Mouse (Mus musculus): Measurements from ENCODE around the gene Mrpl38.

The Mrpl38 gene

DNA sequence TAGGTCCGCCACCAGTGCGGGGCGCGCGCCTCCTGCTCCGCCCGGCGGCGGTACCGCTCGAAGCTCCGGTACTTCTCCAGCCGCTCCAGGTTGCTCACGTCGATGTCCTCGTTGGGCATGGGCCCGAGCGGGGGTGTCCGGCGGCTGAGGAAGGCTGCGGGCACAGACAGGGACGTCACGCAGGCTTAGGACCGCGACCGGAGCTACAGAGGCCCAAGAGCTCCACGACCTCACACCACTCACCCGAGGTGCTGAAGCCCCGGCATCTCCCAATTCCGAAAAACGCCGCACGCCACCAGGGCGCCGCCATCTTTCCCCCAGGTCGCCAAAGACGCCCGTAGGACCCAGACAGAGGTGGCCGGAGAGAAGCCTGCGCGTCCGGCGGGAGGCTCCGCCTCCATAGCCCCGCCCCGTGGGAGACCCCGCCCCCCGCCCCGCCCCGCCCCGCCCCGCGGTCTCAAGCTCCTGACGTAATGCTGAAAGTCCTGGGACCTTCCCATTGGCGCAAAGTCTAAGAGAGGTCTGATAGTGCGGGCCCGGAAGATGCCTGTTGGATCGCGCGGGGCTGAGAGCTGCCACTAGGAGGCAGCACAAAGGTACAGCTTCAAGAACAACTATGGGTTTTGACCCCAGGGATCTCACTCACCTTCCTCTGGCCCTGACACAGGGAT lies at the start of gene Mrpl38:
TSS of gene Mrpl38 (minus strand) at position 401 of the 671 bp plus-strand sequence.
- peak; percentile 81 to 83 for DNase-seq (ENCODE audit: low read depth in 2 of 2, low spot score in 2 of 2)

DNA sequence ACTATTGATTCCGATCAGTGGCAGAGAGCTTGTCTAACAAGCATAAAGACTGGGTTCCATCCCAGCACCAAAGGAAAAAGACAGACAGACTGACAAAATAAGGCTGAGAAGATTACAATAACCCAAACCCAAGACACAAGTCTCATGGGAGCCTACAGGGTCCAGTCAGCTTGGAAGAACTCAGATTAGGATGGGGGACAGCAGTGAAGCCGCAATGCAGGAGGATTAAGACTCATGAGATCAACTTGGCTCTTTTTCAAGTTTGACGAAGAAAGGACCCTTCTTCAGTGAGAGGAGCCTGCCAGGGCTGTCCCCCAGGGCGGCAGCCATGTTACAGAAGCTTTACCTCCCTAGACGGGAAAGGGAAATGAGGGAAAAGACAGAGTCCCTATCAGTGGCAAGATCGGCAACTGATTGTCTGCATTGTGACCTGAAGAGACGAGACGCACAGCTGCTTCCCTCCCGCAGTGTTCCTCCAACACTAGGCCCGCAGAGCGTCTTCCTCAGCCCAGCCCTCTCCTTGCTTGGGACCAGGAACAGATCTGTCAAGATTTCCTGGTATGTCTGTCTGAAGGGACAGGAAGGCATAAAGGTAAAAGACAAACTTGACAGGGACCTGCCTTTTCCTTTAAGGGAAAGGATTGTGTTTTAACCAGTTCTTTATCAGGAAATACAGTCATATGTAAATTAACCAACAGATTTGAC lies 48.7 kb upstream of the Mrpl38 start:
- DNase-seq (ENCODE audit: low read depth in 2 of 2, low spot score in 2 of 2) = no peak

DNA sequence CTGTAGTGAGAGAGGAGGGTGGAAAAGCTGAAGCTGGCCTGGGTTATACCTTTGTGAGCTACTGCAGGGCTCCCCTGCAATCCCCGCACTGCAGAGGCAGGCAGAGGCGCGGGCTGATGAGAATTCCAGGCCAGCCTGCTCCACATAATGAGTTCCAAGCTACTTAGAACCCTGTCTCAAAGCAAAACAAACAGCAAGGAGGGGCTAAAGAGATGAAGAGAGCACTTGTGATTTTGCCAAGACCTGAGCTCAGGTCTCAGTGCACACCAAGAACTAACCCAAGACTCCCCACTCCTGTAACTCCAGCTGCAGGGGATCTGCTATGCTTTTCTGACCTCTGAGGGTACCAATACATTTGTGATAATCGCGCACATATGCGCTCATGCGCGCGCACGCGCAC lies 47.7 kb upstream of the Mrpl38 start:
- no peak for DNase-seq (ENCODE audit: low read depth in 2 of 2, low spot score in 2 of 2)

DNA sequence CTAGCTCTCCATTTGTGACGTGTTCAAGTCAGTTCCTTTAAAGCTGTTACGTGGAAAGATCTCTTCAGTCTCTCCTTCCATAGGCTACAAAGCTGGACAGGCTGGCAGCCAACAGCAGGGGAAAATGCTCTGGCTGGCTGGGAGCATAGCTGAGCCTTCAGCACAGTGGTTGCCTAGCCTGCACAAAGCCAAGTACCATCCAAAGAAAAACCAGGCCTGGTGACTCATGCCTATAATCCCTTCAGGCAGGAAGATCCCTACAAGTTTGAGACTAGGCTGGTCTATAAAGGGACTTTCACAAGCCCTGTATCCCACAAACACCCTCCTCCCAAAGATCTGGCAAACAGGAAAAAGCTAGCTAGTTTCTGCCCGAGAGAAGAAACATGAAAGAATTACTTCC lies 47.2 kb upstream of the Mrpl38 start:
- DNase-seq (ENCODE audit: low read depth in 2 of 2, low spot score in 2 of 2) = no peak

DNA sequence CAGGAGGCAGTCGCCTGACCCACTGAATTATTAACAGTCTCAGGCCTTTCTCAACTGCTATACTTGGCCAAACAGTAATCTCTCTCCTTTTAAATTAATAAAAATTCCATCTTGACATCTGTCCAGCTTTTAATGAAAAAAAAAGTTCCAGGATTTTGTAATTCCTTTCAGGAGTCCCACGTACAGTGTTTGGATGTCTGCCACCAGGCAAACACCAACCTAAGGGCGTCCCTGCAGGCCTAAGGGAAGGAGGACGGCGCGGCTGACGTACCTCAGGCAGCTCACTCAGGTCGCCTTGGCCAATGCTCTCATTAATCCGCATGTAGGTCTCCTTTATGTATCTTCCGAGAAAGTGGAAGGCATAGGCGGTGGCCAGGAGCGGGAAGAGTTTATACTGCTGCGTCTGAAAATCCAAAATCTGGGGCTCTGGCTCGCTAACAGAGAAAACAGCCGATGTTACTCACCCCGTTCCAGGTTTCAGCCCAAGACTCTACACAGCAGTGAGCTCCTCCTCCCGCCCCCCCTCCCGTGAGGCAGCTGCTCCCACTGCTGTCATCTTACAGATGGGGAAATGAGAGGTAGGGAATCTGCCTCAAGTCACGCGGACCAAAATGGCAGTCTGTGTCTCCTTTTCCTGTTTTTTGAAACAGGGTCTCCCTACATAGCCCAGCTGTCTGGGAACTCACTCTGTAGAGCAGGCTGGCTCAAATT lies 39.9 kb upstream of the Mrpl38 start:
- no peak for DNase-seq (ENCODE audit: low read depth in 2 of 2, low spot score in 2 of 2)

DNA sequence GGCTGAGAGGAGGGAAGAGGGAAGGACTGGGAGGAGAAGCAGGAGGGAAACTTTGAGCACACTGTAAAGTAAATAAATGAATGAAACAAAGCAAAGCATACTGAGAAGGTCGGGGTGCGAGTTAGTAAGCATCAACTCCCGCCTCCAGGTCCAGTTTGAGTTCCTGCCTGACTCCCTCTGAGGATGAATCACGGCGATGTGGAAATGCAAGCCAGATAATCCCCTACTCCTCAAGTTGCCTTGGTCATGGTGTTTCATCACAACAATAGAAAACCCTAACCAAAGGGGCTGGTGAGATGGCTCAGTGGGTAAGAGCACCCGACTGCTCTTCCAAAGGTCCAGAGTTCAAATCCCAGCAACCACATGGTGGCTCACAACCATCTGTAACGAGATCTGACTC lies 37.3 kb upstream of the Mrpl38 start:
- no peak for DNase-seq (ENCODE audit: low read depth in 2 of 2, low spot score in 2 of 2)

DNA sequence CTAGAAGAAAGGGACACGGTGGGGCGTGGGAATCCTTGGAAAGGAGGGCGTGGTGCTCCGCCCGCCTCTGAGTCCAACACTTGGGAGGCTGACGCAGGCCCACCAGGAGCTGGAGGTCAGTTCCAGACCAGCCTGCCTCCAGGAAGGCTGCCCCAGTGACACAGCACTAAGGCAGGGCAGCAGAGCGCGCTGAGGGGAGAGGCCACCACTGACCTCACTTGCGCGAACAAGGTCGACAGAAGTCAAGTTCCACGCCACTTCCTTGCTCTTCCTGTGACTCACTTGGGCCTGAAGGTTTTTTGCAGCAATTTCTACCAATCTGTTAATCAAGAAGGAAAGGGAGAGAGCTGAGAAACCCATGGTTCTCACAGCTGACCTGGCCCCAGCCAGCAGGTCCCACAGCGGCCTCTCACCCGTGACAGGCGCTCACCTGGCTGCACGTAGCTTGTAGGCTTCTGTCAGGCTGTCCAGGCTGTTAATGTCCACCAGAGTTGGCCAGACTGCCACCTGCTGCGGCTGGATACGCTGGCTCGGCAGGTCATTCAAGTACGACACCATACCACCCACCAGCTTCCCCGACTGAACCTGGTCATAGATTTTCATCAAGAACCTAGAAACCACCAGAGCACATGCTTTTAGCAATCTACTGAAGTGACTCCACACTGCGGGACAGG lies 36.2 kb upstream of the Mrpl38 start:
- DNase-seq (ENCODE audit: low read depth in 2 of 2, low spot score in 2 of 2) = no peak

DNA sequence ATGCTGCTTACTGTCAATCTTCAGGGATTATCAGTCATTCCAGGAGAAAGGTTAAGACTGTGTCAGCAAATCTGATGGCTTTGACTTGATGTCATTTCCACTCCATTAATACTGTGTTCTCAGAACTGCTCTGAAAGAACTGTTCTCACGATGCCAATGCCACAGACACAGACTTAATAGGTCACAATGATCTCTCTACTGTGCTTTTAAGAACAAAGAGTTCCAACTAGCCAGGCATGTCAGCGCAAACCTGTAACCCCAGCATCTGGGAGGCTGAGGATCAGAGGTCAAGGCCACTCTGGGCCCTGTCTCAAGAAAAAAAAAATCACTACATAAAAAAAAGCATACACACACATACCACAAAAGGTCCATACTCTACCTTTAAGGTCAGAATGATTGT lies 33.3 kb upstream of the Mrpl38 start:
- DNase-seq (ENCODE audit: low read depth in 2 of 2, low spot score in 2 of 2) = no peak

DNA sequence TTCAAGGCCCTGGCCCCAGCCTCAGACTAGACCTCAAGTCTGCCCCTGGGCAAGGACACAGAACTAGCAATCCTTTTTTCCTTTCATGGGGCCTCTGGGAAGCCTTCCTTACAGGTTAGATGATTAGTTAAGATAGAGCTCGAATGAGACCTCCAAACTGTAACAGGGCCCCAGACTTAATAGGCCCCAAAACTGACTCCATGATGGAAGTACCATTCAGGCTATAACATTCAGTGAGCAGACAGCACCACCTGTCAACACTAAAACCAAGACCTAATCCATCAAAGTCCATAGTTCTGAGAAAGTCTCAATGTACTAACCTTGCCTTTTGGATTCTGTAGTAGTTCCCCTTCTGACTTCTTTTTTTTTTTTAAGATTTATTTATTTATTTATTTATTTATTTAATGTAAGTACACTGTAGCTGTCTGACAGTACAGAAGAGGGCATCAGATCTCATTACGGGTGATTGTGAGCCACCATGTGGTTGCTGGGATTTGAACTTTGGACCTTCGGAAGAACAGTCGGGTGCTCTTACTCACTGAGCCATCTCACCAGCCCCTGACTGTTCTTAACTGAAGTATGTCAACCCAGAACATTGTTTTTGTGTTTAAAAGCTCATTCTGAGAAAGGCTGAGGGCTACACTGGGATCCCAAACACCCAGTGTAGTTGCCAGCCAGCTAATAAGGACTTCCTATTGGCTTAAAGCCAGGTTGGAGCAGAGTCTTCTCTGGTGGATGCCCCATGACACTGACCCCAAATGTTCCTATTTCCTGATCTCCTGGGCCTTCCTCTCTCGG lies 31.5 kb upstream of the Mrpl38 start:
- DNase-seq (ENCODE audit: low read depth in 2 of 2, low spot score in 2 of 2) = no peak

DNA sequence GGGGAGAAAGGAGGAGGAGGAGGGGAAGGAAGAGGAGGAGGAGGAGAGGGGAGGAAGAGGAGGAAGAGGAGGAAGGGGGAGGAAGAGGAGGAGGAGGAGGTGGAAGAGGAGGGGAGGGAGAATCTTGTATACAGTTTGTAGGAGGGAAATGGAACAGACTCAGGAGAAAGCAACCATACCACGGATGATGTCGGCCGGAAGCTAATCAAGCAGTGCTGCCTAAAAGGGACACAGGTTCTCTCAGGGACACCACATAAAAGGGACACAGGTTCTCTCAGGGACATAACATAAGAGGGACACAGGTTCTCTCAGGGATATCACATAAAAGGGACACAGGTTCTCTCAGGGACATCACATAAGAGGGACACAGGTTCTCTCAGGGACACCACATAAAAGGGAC lies 30.5 kb upstream of the Mrpl38 start:
- no peak for DNase-seq (ENCODE audit: low read depth in 2 of 2, low spot score in 2 of 2)

DNA sequence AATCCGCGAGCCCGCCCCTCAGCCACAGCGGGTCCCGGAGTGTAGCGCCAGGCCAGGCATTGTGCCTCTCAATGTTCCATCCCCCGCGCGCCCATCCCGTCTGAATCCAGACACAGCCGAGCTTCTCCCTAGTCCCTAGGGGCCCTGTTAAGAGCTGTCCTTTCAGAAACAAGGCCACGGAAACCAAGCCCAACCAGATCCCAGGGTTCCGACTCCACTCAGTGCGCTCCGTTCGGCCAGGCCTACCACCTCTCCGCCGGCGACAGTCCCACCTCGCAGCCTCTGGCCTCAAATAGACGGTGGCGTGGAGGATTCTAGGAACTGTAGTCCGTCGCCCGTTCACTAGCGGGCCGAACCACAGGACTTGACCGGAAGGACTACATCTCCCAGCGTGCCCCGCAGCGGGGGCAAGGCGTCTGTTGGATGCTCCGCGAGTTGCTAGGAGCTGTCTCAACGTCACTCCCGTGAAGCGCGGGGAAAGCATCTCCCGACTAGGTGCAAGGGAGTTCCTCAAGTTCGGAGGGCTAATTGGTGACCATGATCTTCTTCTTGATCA lies 29.3 kb upstream of the Mrpl38 start, which contains the start of gene Fbf1:
TSS of gene Fbf1 (minus strand) at position 283 of the 556 bp plus-strand sequence.
- DNase-seq (ENCODE audit: low read depth in 2 of 2, low spot score in 2 of 2) = peak; percentile 74 to 82

DNA sequence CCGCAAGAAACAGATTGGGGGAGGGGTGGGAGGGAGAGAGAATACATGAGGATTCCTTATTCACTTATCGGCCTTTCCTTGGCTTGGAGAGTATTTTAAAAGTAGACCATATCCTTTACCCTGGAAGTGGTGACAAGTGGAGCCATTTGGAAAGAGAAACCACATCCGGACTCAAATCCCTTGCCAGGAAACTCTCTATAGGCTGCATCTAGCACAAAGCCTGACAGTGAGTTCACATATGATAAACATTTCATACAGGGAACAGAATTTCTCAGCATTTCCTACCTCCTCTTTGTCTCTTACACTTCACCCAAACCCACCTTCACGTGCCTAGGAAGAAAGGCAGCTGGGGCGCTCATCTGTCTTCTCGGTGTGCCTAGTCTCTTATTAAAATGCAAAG lies 28.6 kb upstream of the Mrpl38 start:
- no peak for DNase-seq (ENCODE audit: low read depth in 2 of 2, low spot score in 2 of 2)

DNA sequence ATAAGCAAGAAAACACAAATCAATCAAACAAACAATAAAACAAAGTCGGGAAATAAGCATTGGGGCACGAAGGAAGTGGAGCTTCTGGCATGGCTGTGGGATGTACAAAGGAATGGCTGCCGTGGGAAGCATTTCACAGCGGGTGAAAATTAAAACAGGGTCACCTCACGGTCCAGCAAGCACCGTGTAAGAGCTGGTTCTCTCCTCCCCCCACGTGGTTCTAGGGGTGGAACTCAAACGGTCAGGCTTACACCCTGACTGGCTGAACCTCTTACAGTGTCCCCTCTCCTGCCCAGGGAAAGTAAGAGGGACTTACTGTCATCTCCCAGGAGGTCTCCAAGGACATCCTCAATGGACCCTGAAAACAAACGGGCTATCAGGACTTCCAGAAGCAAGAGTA lies 24.3 kb upstream of the Mrpl38 start:
- DNase-seq (ENCODE audit: low read depth in 2 of 2, low spot score in 2 of 2) = no peak

DNA sequence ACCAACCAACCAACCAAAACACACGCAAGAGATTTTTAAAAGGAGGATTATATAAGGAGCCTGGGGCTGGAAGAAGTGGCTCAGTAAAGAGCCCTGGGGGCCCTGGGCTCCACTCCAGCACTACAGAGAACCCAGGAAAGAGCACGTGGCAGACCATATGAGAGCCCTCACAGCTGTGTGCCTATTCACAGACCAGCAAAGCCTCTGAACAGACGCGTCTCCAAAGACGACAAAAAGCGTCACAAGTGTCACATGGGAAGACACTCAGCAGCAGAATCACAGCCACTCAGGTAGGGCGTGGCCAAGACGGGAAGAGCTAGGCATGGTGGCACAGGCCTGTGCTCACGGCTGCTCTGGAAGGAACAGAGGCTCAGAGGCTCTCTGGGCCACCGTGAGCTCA lies 23.5 kb upstream of the Mrpl38 start:
- DNase-seq (ENCODE audit: low read depth in 2 of 2, low spot score in 2 of 2) = no peak

DNA sequence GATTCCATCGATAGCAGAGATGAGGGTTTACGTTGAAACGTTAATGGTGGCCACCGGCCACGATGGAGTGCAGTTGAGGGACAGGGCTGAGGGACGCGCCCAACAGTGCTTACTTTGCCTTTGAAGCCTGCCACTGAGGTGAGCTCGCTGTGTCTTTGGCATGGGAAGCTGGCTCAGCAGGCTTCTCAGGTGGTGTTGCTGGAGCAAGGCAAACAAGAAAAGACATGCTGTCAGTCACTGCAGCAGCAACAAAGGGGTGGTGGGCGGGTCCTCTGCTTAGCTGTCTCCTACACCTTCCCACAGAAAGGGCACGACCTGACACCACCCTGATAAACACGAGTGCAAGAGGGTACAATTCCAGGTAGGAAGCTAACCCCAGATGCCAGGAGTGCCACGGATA lies 22.6 kb upstream of the Mrpl38 start:
- DNase-seq (ENCODE audit: low read depth in 2 of 2, low spot score in 2 of 2) = no peak

DNA sequence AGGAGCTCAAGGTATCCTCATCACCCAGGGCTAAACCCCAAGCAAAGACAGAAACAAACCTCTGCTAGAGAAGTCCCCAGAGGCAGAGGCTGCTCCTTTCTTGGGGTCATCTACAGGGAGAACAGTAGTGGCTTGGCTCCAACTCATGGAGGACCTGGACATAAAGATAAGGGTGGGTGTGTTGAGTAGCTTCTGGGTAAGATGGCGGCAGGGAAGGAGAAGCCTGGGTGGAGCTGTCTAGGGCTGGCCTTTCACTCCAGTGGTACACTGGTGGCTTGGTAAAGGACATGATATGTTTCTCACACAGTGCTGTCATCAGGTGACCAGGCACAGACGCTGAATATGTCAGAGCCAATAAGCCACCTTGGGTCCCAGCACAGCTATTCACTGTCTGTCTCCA lies 12.3 kb upstream of the Mrpl38 start:
- no peak for DNase-seq (ENCODE audit: low read depth in 2 of 2, low spot score in 2 of 2)

DNA sequence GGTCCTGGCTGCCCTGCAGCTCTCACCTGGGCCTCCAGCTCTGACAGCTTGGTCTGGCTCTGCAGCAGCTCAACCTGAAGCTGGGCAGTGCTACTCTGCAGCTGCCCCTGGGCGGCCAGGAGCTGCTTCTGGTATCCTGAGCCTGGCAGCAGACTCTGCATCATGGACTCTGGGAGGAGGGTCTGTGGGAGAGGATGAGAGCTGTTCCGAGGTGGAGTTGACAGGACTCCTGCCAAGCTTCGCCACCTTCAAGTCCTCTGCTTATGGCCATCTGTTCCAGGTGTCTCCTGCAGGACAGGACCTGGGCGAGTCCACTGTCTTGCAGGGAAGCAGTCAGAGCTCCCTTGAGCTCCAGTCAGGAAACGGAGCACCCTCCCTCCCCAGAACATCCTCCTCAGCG lies 10.7 kb upstream of the Mrpl38 start:
- no peak for DNase-seq (ENCODE audit: low read depth in 2 of 2, low spot score in 2 of 2)

DNA sequence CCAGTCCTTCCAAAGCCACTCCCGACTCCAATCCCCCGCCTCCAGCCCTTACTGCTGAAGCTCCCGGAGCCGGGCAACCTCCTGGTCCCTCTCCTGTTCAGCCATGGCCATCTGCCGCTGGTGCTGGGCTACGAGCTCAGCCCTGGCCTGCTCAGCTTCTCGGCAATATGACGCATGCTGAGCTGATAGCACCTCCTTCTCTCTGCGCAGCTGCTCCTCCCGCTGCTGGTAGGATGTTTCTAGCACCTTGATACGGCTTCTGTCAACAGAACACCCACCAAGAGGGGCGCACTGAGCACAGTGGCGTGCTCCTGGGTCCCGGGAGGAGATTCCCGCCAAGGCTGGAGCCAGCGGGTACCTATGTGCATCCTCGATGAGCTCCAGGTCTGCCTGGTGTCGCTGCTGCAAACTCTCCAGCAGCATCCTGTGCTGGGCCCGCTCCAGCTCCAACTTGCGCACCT lies 10.1 kb upstream of the Mrpl38 start:
- DNase-seq (ENCODE audit: low read depth in 2 of 2, low spot score in 2 of 2) = no peak

DNA sequence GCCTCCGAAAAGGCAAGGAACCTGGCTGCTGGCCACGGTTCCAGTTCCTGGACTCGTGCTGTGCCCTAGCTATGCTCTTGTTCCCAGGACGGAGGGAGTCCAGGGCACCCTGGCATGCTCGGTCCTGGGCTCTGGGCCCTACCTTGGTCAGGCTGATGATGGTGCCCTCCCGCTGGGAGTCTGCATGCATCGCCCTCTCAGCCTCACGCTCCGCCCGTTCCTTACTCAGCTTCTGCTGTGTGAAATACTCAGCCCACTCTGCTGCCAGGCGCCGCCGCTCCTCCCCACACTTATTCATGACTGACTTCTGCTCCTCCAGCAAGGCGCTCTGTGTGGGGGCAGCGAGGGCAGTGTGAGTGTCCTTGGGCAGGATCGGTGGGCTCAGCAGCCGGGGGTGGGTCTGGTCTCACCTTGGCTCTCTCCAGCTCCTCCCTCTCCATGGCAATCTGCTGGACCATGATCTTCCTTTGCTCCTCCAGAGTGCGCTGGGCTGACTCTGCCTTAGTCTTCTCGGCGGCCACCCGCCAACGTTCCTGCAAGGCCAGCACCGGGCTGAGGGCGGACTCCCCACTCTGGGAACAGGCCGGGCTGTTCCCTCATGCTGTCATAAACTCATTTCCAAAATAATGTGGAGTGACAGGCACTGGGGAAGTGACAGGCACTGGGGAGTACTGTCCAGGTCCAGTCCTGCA lies 7.8 kb upstream of the Mrpl38 start:
- DNase-seq (ENCODE audit: low read depth in 2 of 2, low spot score in 2 of 2) = no peak

All from CD8-positive naive resting alpha-beta T cell, adult 2 months (primary cell).